In genomic region chr15:56764957-56765482, GRCm38 (mm10) we compare ENCODE assay signal across 7 mouse cellular contexts.
DNase-seq lines count a peak whose midpoint lies in the region; ATAC-seq lines count a peak whose summit lies in the region.

No protein-coding gene starts in this region.

- WGBS in heart, embryonic 14.5 days, result 38% methylated on average over 9 of the region's 9 CpGs
- WGBS in kidney, embryonic 16.5 days, result 11% methylated on average over 9 of the region's 9 CpGs
- WGBS in stomach, embryonic 14.5 days, result 21% methylated on average over 9 of the region's 9 CpGs

- no peak overlapping the region for H3K4me3 ChIP-seq in heart, embryonic 14.5 days (ENCODE audit: control insufficient read depth in 1 of 2, insufficient read depth in 1 of 2, low read depth in 1 of 2, low read length in 2 of 2)
- no peak overlapping the region for H3K4me3 ChIP-seq in kidney, embryonic 16.5 days (ENCODE audit: low read length)
- H3K4me3 ChIP-seq in stomach, embryonic 14.5 days (ENCODE audit: low read depth, low read length), result no peak overlapping the region

- peak; percentile 78 for DNase-seq in Muller cell, postnatal 12 days (ENCODE audit: inconsistent ontology term)
- peak; percentile 1 to 12 for DNase-seq in adrenal gland, postnatal 36 days
- DNase-seq in thymus, postnatal 10 days (ENCODE audit: low spot score in 2 of 2), result no peak

- H3K9ac ChIP-seq in heart, embryonic 14.5 days (ENCODE audit: low read length), result no peak overlapping the region
- H3K9ac ChIP-seq in kidney, embryonic 16.5 days (replicated peaks; ENCODE audit: low read length), result no peak overlapping the region
- H3K9ac ChIP-seq in stomach, embryonic 14.5 days (replicated peaks; ENCODE audit: low read depth, low read length), result no peak overlapping the region

- H3K27me3 ChIP-seq in heart, embryonic 14.5 days (ENCODE audit: control insufficient read depth, insufficient read depth, low read length), result no peaks in the 10 kb centered on the region
- no peaks in the 10 kb centered on the region for H3K27me3 ChIP-seq in kidney, embryonic 16.5 days (ENCODE audit: insufficient read depth, low read length)
- no peaks in the 10 kb centered on the region for H3K27me3 ChIP-seq in stomach, embryonic 14.5 days (ENCODE audit: control insufficient read depth, insufficient read depth, low read length)

- no peaks in the 10 kb centered on the region for H3K36me3 ChIP-seq in heart, embryonic 14.5 days (ENCODE audit: control insufficient read depth, insufficient read depth, low read length)
- no peaks in the 10 kb centered on the region for H3K36me3 ChIP-seq in kidney, embryonic 16.5 days (ENCODE audit: insufficient read depth, low read length)
- H3K36me3 ChIP-seq in stomach, embryonic 14.5 days (ENCODE audit: control insufficient read depth, insufficient read depth, low read length), result no peaks in the 10 kb centered on the region

- ATAC-seq in heart, embryonic 14.5 days (ENCODE audit: insufficient number of reproducible peaks, insufficient read depth, low FRiP score, low read depth), result no peak
- peak; percentile 56; the same call in 1 of the 2 replicates for ATAC-seq in kidney, embryonic 16.5 days (ENCODE audit: low FRiP score, low TSS enrichment)
- ATAC-seq in stomach, embryonic 14.5 days (ENCODE audit: insufficient number of reproducible peaks, insufficient read depth, low FRiP score, low read depth), result peak; percentile 75
- ATAC-seq in monocyte, adult 5-6 weeks (replicated peaks; ENCODE audit: insufficient number of reproducible peaks, low FRiP score, low TSS enrichment, poor library complexity, severe bottlenecking), result no peak

- peaks cover 2 to 5% of the 10 kb centered on the region in 2 experiments; a peak in 1 of 4 replicates for H3K4me1 ChIP-seq in heart, embryonic 14.5 days (ENCODE audit: control insufficient read depth in 2 of 2, insufficient read depth in 2 of 2, low read length in 2 of 2)
- H3K4me1 ChIP-seq in kidney, embryonic 16.5 days (ENCODE audit: insufficient read depth, low read length), result peaks cover 7% of the 10 kb centered on the region; the same call in 1 of the 2 replicates
- H3K4me1 ChIP-seq in stomach, embryonic 14.5 days (ENCODE audit: control insufficient read depth, insufficient read depth, low read length), result no peaks in the 10 kb centered on the region

- H3K27ac ChIP-seq in heart, embryonic 14.5 days (replicated peaks in 1 of 2; ENCODE audit: control insufficient read depth in 1 of 2, insufficient read depth in 1 of 2, low read depth in 2 of 2, low read length in 2 of 2), result no peak overlapping the region
- no peak overlapping the region for H3K27ac ChIP-seq in kidney, embryonic 16.5 days (ENCODE audit: low read length)
- H3K27ac ChIP-seq in stomach, embryonic 14.5 days (ENCODE audit: low read length), result no peak overlapping the region

- peak overlapping the region; percentile 5 for H3K4me2 ChIP-seq in heart, embryonic 14.5 days (ENCODE audit: low read length)
- 0 out of 2 replicates have a peak overlapping the region, but pooled peaks have one; percentile 10 for H3K4me2 ChIP-seq in kidney, embryonic 16.5 days (replicated peaks; ENCODE audit: low read depth, low read length)
- peak overlapping the region; percentile 26 for H3K4me2 ChIP-seq in stomach, embryonic 14.5 days (replicated peaks; ENCODE audit: low read depth, low read length)

- no peaks in the 10 kb centered on the region for H3K9me3 ChIP-seq in heart, embryonic 14.5 days (ENCODE audit: control insufficient read depth, low read length)
- H3K9me3 ChIP-seq in kidney, embryonic 16.5 days (ENCODE audit: low read length), result no peaks in the 10 kb centered on the region
- no peaks in the 10 kb centered on the region for H3K9me3 ChIP-seq in stomach, embryonic 14.5 days (ENCODE audit: control insufficient read depth, low read depth, low read length)

Comparison
In these comparisons a context has a peak if more than half of its experiments do, and no peak if none do; other contexts are left out.
1. DNase-seq: peak in Muller cell, postnatal 12 days (single experiment) and adrenal gland, postnatal 36 days (2 of 2); none in thymus, postnatal 10 days (0 of 2).
2. ATAC-seq: peak in kidney, embryonic 16.5 days (single experiment) and stomach, embryonic 14.5 days (single experiment); none in heart, embryonic 14.5 days (single experiment) and monocyte, adult 5-6 weeks (single experiment).
3. Peak in every context shown above with its lines, with median percentiles within 50 percentile points of each other: H3K4me2 ChIP-seq.